Mouse (Mus musculus) Muller cell, postnatal 12 days (primary cell): Measurements from ENCODE around the gene Hacl1.
A peak's percentile ranks its signal among the peaks of the same experiment; 100 is the strongest.
"Not testable (repeated sequence)": the region's sequence is repeated elsewhere in the genome, so short reads cannot be mapped to it uniquely, and the experiment has no call there.

ENCODE experiments used
- DNase-seq: peaks from one replicate; pipeline ENCODE4 v3.0.0-alpha.2; 2015; ENCODE audit errors: inconsistent ontology term

The Hacl1 gene

GRCm38 (mm10) chr14:31640346-31640889 is 668 bp downstream of the Hacl1 start, which contains the start of gene Gm49387:
Gene Gm49387 (minus strand): TSS chr14:31640878.
- no peak for DNase-seq

GRCm38 (mm10) chr14:31630677-31631076 is 10.4 kb downstream of the Hacl1 start:
- DNase-seq, result no peak

- DNase-seq, result no peak
Measured at GRCm38 (mm10) chr14:31622748-31623147, 18.3 kb downstream of the Hacl1 start.

GRCm38 (mm10) chr14:31620591-31621223 is 20.4 kb downstream of the Hacl1 start:
- no peak for DNase-seq

GRCm38 (mm10) chr14:31617997-31618396 is 23.1 kb downstream of the Hacl1 start:
- DNase-seq, result no peak

GRCm38 (mm10) chr14:31617204-31617603 is 23.9 kb downstream of the Hacl1 start:
- DNase-seq, result no peak

GRCm38 (mm10) chr14:31613671-31614070 is 27.4 kb downstream of the Hacl1 start:
- DNase-seq, result peak; percentile 12

- DNase-seq, result no peak
Measured at GRCm38 (mm10) chr14:31611986-31612385, 29.1 kb downstream of the Hacl1 start.

- DNase-seq, result no peak
Measured at GRCm38 (mm10) chr14:31605514-31605913, 35.6 kb downstream of the Hacl1 start.

GRCm38 (mm10) chr14:31604916-31605315 is 36.2 kb downstream of the Hacl1 start:
- DNase-seq, result no peak

- not testable (repeated sequence) for DNase-seq
Measured at GRCm38 (mm10) chr14:31602616-31602979, 38.5 kb downstream of the Hacl1 start.

- DNase-seq, result no peak
Measured at GRCm38 (mm10) chr14:31601908-31602615, 39.0 kb downstream of the Hacl1 start.

GRCm38 (mm10) chr14:31597446-31597845 is 43.6 kb downstream of the Hacl1 start:
- no peak for DNase-seq

GRCm38 (mm10) chr14:31596408-31596807 is 44.7 kb downstream of the Hacl1 start:
- no peak for DNase-seq

- DNase-seq, result peak; percentile 10
Measured at GRCm38 (mm10) chr14:31594693-31595092, 46.4 kb downstream of the Hacl1 start.

- no peak for DNase-seq
Measured at GRCm38 (mm10) chr14:31593036-31593435, 48.0 kb downstream of the Hacl1 start.

GRCm38 (mm10) chr14:31591243-31591642 is 49.8 kb downstream of the Hacl1 start, which contains the start of gene Colq:
Gene Colq (minus strand): TSS chr14:31591343.
- DNase-seq, result no peak

- DNase-seq, result no peak
Measured at GRCm38 (mm10) chr14:31586451-31586850, 54.6 kb downstream of the Hacl1 start.

- DNase-seq, result no peak
Measured at GRCm38 (mm10) chr14:31583082-31583481, 58.0 kb downstream of the Hacl1 start.

GRCm38 (mm10) chr14:31577966-31578735 is 62.9 kb downstream of the Hacl1 start:
- no peak for DNase-seq

- no peak for DNase-seq
Measured at GRCm38 (mm10) chr14:31576846-31577697, 64.0 kb downstream of the Hacl1 start.
